Mouse (Mus musculus): ENCODE measurements at regions not wholly inside any gene's neighbourhood (a gene's known extent, or its start where the extent isn't known, plus 50 kb on each side); places are given as distances from the start of the nearest gene placed in this dataset.

- H3K4me3 ChIP-seq (replicated peaks in 1 of 3; ENCODE audit: low read depth in 2 of 3, low read length in 2 of 3, poor library complexity in 1 of 3), result no peak overlapping the region
- in situ Hi-C loops (cut with MboI; ENCODE audit: low pct_ligation_motif_present, low pct_unique_long_range_greater_than_20kb, low sequenced_read_pairs) (no loop called here), dilution Hi-C loops (cut with MboI; ENCODE audit: extremely low pct_ligation_motif_present, extremely low pct_unique_long_range_greater_than_20kb, low sequenced_read_pairs) (no loop called here)
Measured at GRCm38 (mm10) chr5:91813547-91814416, 149.1 kb downstream of the Rchy1 start.

GRCm38 (mm10) chr5:91807070-91808065 is 155.5 kb downstream of the Rchy1 start:
- in situ Hi-C loops (cut with MboI; ENCODE audit: low pct_ligation_motif_present, low pct_unique_long_range_greater_than_20kb, low sequenced_read_pairs) (no loop called here), dilution Hi-C loops (cut with MboI; ENCODE audit: extremely low pct_ligation_motif_present, extremely low pct_unique_long_range_greater_than_20kb, low sequenced_read_pairs) (no loop called here)
- Histone ChIP-seq H3K4me1 (ENCODE audit: control insufficient read depth in 1 of 2, insufficient read depth in 2 of 2) (no peaks in the 10 kb centered on the region), H3K79me2 (replicated peaks; ENCODE audit: control insufficient read depth, extremely low read depth, insufficient read depth, poor library complexity, severe bottlenecking) (no peaks in the 10 kb centered on the region), H3K4me2 (ENCODE audit: insufficient read depth, low read depth, poor library complexity, severe bottlenecking) (no peak overlapping the region), H3K36me3 (replicated peaks in 1 of 2; ENCODE audit: control insufficient read depth in 1 of 2, insufficient read depth in 1 of 2, low read length in 1 of 2) (no peaks in the 10 kb centered on the region), H3K9me3 (replicated peaks; ENCODE audit: low read length) (no peaks in the 10 kb centered on the region), H3K27me3 (replicated peaks) (no peaks in the 10 kb centered on the region), H3K27ac (ENCODE audit: insufficient read depth, low read depth) (no peak overlapping the region), H3K4me3 (replicated peaks in 1 of 3; ENCODE audit: low read depth in 2 of 3, low read length in 2 of 3, poor library complexity in 1 of 3) (no peak overlapping the region), H3K9ac (ENCODE audit: insufficient read depth, low read depth) (no peak overlapping the region)
- DNase-seq (ENCODE audit: extremely low read depth), result no peak
- TF ChIP-seq ETS1 (conservative IDR thresholded peaks at IDR 0.05; ENCODE audit: low read depth, low read length) (no peak), ZMIZ1 (IDR thresholded peaks at IDR 0.05; ENCODE audit: low read depth, low read length) (no peak), MYC (IDR thresholded peaks at IDR 0.05; ENCODE audit: low read depth, low read length) (no peak), GABPA (IDR thresholded peaks at IDR 0.05; ENCODE audit: insufficient replicate concordance, low read depth, low read length) (no peak), IRF4 (IDR thresholded peaks at IDR 0.05; ENCODE audit: low read depth, low read length) (no peak)

More at GRCm38 (mm10) chr5:91813547-91814416, 149.1 kb downstream of the Rchy1 start:
- Histone ChIP-seq H3K27me3 (replicated peaks) (no peaks in the 10 kb centered on the region), H3K4me1 (ENCODE audit: control insufficient read depth in 1 of 2, insufficient read depth in 2 of 2) (no peaks in the 10 kb centered on the region), H3K9ac (ENCODE audit: insufficient read depth, low read depth) (no peak overlapping the region), H3K79me2 (replicated peaks; ENCODE audit: control insufficient read depth, extremely low read depth, insufficient read depth, poor library complexity, severe bottlenecking) (no peaks in the 10 kb centered on the region), H3K27ac (ENCODE audit: insufficient read depth, low read depth) (no peak overlapping the region), H3K4me2 (ENCODE audit: insufficient read depth, low read depth, poor library complexity, severe bottlenecking) (no peak overlapping the region), H3K36me3 (replicated peaks in 1 of 2; ENCODE audit: control insufficient read depth in 1 of 2, insufficient read depth in 1 of 2, low read length in 1 of 2) (no peaks in the 10 kb centered on the region), H3K9me3 (replicated peaks; ENCODE audit: low read length) (no peaks in the 10 kb centered on the region)
- TF ChIP-seq JUN (IDR thresholded peaks at IDR 0.05; ENCODE audit: insufficient read depth, low read depth, low read length) (no peak), RAD21 (IDR thresholded peaks at IDR 0.05; ENCODE audit: low read depth, low read length) (no peak), ZC3H11A (IDR thresholded peaks at IDR 0.05; ENCODE audit: low read depth, low read length) (no peak), JUND (conservative IDR thresholded peaks at IDR 0.05; ENCODE audit: low read depth, low read length) (no peak), E2F4 (IDR thresholded peaks at IDR 0.05; ENCODE audit: insufficient replicate concordance, low read depth, low read length) (no peak), HCFC1 (IDR thresholded peaks at IDR 0.05; ENCODE audit: low read depth, low read length) (no peak), POLR2A (IDR thresholded peaks at IDR 0.05; ENCODE audit: low read depth, low read length) (no peak), ZKSCAN1 (IDR thresholded peaks at IDR 0.05; ENCODE audit: borderline replicate concordance, low read depth, low read length) (no peak), ETS1 (conservative IDR thresholded peaks at IDR 0.05; ENCODE audit: low read depth, low read length) (no peak), TBP (conservative IDR thresholded peaks at IDR 0.05; ENCODE audit: low read depth, low read length) (no peak), USF1 (IDR thresholded peaks at IDR 0.05; ENCODE audit: low read depth, low read length) (no peak)
- DNase-seq (ENCODE audit: extremely low read depth), result no peak
